Mouse (Mus musculus) testis, adult 10 weeks (tissue): ENCODE results near the gene Izumo1r. TPM values are rescaled to one million over a fixed set of nuclear protein-coding genes. Genes with fewer than 3 reads are reported as not detected.

ENCODE experiments used
- polyA plus RNA-seq: library from polyadenylated mRNA; stranded (reverse); fragments of 350-450 nt; fragmentation: Illumina TruSeq; extraction: RNeasy Lipid Tissue Mini Kit (QIAGEN cat#74804); gene quantifications from one replicate; pipeline ENCODE4 v1.2.3, GENCODE M21; 2014; ENCODE audit warnings: low read depth, low replicate concordance

The Izumo1r gene
- not detected for polyA plus RNA-seq

DNA sequence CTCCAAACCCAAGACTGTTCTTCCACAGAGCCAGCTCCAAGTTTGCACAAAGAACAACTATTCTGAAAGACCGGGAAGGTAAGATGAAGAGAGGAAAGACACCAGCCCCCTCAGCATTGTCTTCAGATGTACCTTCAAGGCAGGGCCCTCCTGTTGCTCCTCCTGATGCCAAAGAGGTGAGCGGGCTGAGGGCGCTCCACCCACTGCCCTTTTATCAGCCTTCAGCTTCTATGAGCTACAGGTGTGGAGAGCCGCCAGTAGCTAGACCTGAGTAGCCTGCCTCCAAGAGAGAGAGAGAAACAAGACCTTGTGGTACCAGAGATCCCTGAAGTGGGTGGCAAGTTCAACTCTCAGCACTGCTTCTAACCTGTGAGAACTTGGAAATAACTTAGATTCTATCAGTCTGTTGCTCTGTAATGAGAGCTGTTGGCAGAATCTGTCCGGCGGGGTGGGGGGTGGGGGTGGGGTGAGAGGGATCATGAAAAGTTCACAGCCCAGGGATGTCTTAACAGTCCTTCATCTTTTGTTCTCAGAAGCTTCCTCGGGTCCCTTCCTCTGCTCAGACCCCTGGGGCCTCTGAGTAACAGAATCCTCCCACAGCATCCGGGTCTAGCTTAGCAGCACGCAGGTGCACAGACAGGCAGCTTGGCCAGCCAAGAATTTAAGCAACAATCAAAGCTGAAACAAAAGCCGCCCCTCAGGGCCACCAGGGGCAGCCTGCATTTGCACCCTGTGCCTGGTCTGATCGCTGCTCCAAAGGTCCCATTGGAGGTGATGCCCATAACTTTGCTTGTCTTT lies at the start of gene Izumo1r:
Gene Izumo1r, minus strand, starts transcription at position 369 of the 798 bp plus-strand sequence.

DNA sequence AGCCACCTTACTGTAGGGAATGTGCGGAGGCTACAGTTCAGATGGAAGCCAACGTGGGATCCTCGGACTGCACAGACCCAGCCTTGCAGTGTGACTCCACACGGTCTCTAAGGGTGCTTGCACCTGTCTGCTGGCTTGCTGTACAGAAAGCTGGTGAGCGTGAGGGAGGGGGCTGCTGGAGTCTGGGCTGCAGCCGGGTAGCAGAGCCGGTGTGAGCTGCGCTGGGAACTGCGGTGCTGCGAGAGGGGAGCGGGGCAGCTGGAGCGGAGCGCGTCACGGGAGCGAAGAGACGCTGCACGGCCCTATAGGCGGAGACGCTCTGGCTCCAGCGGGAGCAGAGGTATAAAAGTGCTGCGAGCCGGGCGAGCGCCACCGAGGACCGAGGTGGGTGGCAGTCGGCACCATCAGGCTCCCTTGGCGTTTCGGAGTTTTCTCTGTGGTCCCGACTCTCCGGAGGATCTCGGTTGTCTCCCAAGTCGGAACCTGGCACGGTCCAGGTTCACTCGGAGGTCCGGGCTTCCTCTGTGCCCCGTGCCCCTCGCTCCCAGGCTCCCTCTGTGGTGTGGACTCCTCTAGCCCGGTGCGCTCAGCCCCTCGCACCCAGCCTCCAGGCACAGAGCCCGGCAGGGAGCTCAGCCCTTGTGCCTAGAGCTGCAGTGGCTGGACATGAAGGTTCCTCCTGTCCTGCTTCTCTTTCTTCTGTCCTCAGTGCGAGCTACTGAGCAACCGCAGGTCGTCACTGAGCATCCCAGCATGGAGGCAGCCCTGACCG lies 43.7 kb downstream of the Izumo1r start, which contains the start of gene Gpr83:
Gene Gpr83, plus strand, starts transcription at position 343 of the 772 bp plus-strand sequence.

Other genes starting within 250 kb of the Izumo1r start
- 0.14 TPM for gene Piwil4, start 163.2 kb downstream of the Izumo1r start, polyA plus RNA-seq
- gene Fut4, start 151.6 kb downstream of the Izumo1r start, polyA plus RNA-seq: 0.50 TPM
- 364 TPM for gene 1700012B09Rik, start 132.9 kb downstream of the Izumo1r start, polyA plus RNA-seq
- 83.5 TPM for gene Mre11a, start 119.3 kb downstream of the Izumo1r start, polyA plus RNA-seq
- gene Ankrd49, start 119.1 kb downstream of the Izumo1r start, polyA plus RNA-seq: 149 TPM
- 0.04 TPM for gene Gpr83, start 43.7 kb downstream of the Izumo1r start, polyA plus RNA-seq
- 1.0 TPM for gene Panx1, start 141.5 kb upstream of the Izumo1r start, polyA plus RNA-seq
- gene Hephl1, start 208.2 kb upstream of the Izumo1r start, polyA plus RNA-seq: 0.27 TPM